Mouse (Mus musculus): ENCODE data around the gene Flvcr1. TPM values are rescaled to one million over a fixed set of nuclear protein-coding genes. Genes with fewer than 3 reads are reported as not detected.

Flvcr1 gene
- polyA plus RNA-seq, 1 experiment from 2014 or later: 2.6 TPM

GRCm38 (mm10) chr1:191021016-191021415 lies 4.9 kb downstream of the Flvcr1 start:
- H3K4me3 ChIP-seq (ENCODE audit: low read depth, low read length): no peak overlapping the region
- H3K4me1 ChIP-seq (ENCODE audit: insufficient read depth): peaks cover 8% of the 10 kb centered on the region; the same call in 1 of the 2 replicates
- ATAC-seq (no peak), DNase-seq (no peak)
- no peak overlapping the region for H3K27ac ChIP-seq (ENCODE audit: low read depth)
- TF ChIP-seq EP300 (IDR thresholded peaks at IDR 0.05; ENCODE audit: low read depth): no peak
- TF ChIP-seq CTCF (IDR thresholded peaks at IDR 0.05; ENCODE audit: low read depth): no peak
- 0 out of 2 replicates have a peak, but pooled peaks cover 2% of the 10 kb centered on the region for H3K36me3 ChIP-seq (replicated peaks; ENCODE audit: insufficient read depth, low read length)
- H3K27me3 ChIP-seq (ENCODE audit: insufficient read depth, low read length): no peaks in the 10 kb centered on the region
- no peak overlapping the region for H3K9ac ChIP-seq (replicated peaks)
- 90% methylated on average over 7 of the region's 7 CpGs for WGBS (ENCODE audit: insufficient replicate concordance)
- H3K4me2 ChIP-seq (ENCODE audit: low read depth, low read length): no peak overlapping the region
- no peaks in the 10 kb centered on the region for H3K9me3 ChIP-seq (ENCODE audit: low read length)

GRCm38 (mm10) chr1:191020217-191020924 lies 5.6 kb downstream of the Flvcr1 start:
- WGBS (ENCODE audit: insufficient replicate concordance): 90% methylated on average over 3 of the region's 3 CpGs
- DNase-seq: no peak
- Histone ChIP-seq H3K4me3 (ENCODE audit: low read depth, low read length) (no peak overlapping the region), H3K4me2 (ENCODE audit: low read depth, low read length) (no peak overlapping the region), H3K9ac (replicated peaks) (no peak overlapping the region), H3K36me3 (replicated peaks; ENCODE audit: insufficient read depth, low read length) (0 out of 2 replicates have a peak, but pooled peaks cover 2% of the 10 kb centered on the region), H3K27ac (ENCODE audit: low read depth) (no peak overlapping the region), H3K4me1 (ENCODE audit: insufficient read depth) (peaks cover 7% of the 10 kb centered on the region; the same call in 1 of the 2 replicates), H3K9me3 (ENCODE audit: low read length) (no peaks in the 10 kb centered on the region), H3K27me3 (ENCODE audit: insufficient read depth, low read length) (no peaks in the 10 kb centered on the region)
- no peak for ATAC-seq
- no peak for TF ChIP-seq CTCF (IDR thresholded peaks at IDR 0.05; ENCODE audit: low read depth)
- no peak for TF ChIP-seq EP300 (IDR thresholded peaks at IDR 0.05; ENCODE audit: low read depth)

- no peak overlapping the region for H3K4me3 ChIP-seq (ENCODE audit: low read depth, low read length)
- DNase-seq: no peak
- 87% methylated on average over 5 of the region's 5 CpGs for WGBS (ENCODE audit: insufficient replicate concordance)
- no peak for TF ChIP-seq EP300 (IDR thresholded peaks at IDR 0.05; ENCODE audit: low read depth)
- no peak for TF ChIP-seq CTCF (IDR thresholded peaks at IDR 0.05; ENCODE audit: low read depth)
- no peaks in the 10 kb centered on the region for H3K9me3 ChIP-seq (ENCODE audit: low read length)
- ATAC-seq: no peak
- no peak overlapping the region for H3K27ac ChIP-seq (ENCODE audit: low read depth)
- no peaks in the 10 kb centered on the region for H3K27me3 ChIP-seq (ENCODE audit: insufficient read depth, low read length)
- no peak overlapping the region for H3K4me2 ChIP-seq (ENCODE audit: low read depth, low read length)
- 0 out of 2 replicates have a peak, but pooled peaks cover 2% of the 10 kb centered on the region for H3K36me3 ChIP-seq (replicated peaks; ENCODE audit: insufficient read depth, low read length)
- 0 out of 2 replicates have a peak, but pooled peaks cover 2% of the 10 kb centered on the region for H3K4me1 ChIP-seq (ENCODE audit: insufficient read depth)
- H3K9ac ChIP-seq (replicated peaks): no peak overlapping the region
Observed at GRCm38 (mm10) chr1:191019803-191020202, 6.2 kb downstream of the Flvcr1 start.

DNA sequence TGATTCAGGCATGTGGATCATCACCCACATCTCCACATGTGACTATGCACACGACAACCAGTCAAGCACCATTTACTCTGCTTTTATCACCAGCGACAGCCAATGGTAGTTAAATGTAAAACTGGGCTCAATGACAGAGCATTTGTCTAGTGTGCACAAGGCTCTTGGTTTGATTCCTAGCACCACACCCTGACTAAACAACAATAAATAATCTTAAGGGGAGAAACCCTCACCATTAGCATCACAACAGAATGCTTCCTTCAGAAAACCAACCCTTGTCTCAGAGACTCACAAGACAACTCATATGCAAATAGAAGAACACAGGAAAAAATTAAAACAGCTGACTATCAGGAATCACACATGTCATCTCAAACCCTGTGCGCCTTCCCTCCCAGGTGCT lies 11.7 kb downstream of the Flvcr1 start:
- H3K27me3 ChIP-seq (ENCODE audit: insufficient read depth, low read length): no peaks in the 10 kb centered on the region
- 87% methylated on average over 3 of the region's 3 CpGs for WGBS (ENCODE audit: insufficient replicate concordance)
- H3K36me3 ChIP-seq (replicated peaks; ENCODE audit: insufficient read depth, low read length): peaks cover 13% of the 10 kb centered on the region
- H3K4me1 ChIP-seq (ENCODE audit: insufficient read depth): no peaks in the 10 kb centered on the region
- H3K4me3 ChIP-seq (ENCODE audit: low read depth, low read length): no peak overlapping the region
- no peak overlapping the region for H3K4me2 ChIP-seq (ENCODE audit: low read depth, low read length)
- H3K9me3 ChIP-seq (ENCODE audit: low read length): no peaks in the 10 kb centered on the region
- no peak overlapping the region for H3K9ac ChIP-seq (replicated peaks)
- TF ChIP-seq EP300 (IDR thresholded peaks at IDR 0.05; ENCODE audit: low read depth) (no peak), CTCF (IDR thresholded peaks at IDR 0.05; ENCODE audit: low read depth) (no peak)
- ATAC-seq (no peak), DNase-seq (no peak)
- H3K27ac ChIP-seq (ENCODE audit: low read depth): no peak overlapping the region

GRCm38 (mm10) chr1:191008707-191009106 lies 17.3 kb downstream of the Flvcr1 start:
- no peak overlapping the region for H3K27ac ChIP-seq (ENCODE audit: low read depth)
- H3K4me1 ChIP-seq (ENCODE audit: insufficient read depth): no peaks in the 10 kb centered on the region
- H3K27me3 ChIP-seq (ENCODE audit: insufficient read depth, low read length): no peaks in the 10 kb centered on the region
- H3K4me3 ChIP-seq (ENCODE audit: low read depth, low read length): no peak overlapping the region
- H3K4me2 ChIP-seq (ENCODE audit: low read depth, low read length): no peak overlapping the region
- 93% methylated on average over 5 of the region's 5 CpGs for WGBS (ENCODE audit: insufficient replicate concordance)
- no peak overlapping the region for H3K9ac ChIP-seq (replicated peaks)
- H3K9me3 ChIP-seq (ENCODE audit: low read length): no peaks in the 10 kb centered on the region
- peaks cover 43% of the 10 kb centered on the region for H3K36me3 ChIP-seq (replicated peaks; ENCODE audit: insufficient read depth, low read length)
- ATAC-seq (no peak), DNase-seq (no peak)
- TF ChIP-seq EP300 (IDR thresholded peaks at IDR 0.05; ENCODE audit: low read depth) (no peak), CTCF (IDR thresholded peaks at IDR 0.05; ENCODE audit: low read depth) (peak; percentile 44)

DNA sequence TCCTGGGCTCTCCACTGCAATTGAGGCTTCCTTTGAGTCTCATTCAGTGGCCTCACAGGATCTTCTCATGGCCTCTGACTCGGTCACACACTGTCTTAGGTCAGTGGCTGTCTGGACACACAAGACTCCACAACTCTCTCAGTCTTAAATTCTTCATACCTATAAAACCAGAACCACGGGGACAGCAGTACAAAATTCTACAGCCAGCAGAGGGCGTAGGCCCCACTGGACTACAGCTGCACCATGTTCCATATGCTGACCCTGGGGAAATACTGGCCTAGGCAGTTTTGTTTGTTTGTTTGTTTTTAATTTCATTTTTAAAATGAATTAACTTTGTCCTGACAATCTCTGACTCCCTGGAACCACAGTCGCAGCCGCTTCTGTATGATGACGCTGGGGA lies 23.8 kb downstream of the Flvcr1 start:
- no peak for ATAC-seq

More for the DNA sequence above, 23.8 kb downstream of the Flvcr1 start:
- no peaks in the 10 kb centered on the region for H3K4me1 ChIP-seq (ENCODE audit: insufficient read depth)
- H3K4me2 ChIP-seq (ENCODE audit: low read depth, low read length): no peak overlapping the region
- peak; percentile 27 for DNase-seq
- WGBS (ENCODE audit: insufficient replicate concordance): 64% methylated on average over 6 of the region's 6 CpGs
- H3K4me3 ChIP-seq (ENCODE audit: low read depth, low read length): no peak overlapping the region
- H3K9ac ChIP-seq (replicated peaks): no peak overlapping the region
- H3K9me3 ChIP-seq (ENCODE audit: low read length): peaks cover 5% of the 10 kb centered on the region; the same call in 1 of the 2 replicates
- TF ChIP-seq EP300 (IDR thresholded peaks at IDR 0.05; ENCODE audit: low read depth) (no peak), CTCF (IDR thresholded peaks at IDR 0.05; ENCODE audit: low read depth) (peak; percentile 56)
- H3K27me3 ChIP-seq (ENCODE audit: insufficient read depth, low read length): no peaks in the 10 kb centered on the region
- H3K36me3 ChIP-seq (replicated peaks; ENCODE audit: insufficient read depth, low read length): peaks cover 12% of the 10 kb centered on the region
- no peak overlapping the region for H3K27ac ChIP-seq (ENCODE audit: low read depth)

All from liver, postnatal 0 days (tissue).